Mouse (Mus musculus) urinary bladder, postnatal 4 days (tissue): ENCODE measurements around the gene Neurl1b.

Experiments
- DNase-seq, 2 experiments: peaks; one replicate each; pipeline ENCODE4 v3.0.0; 2021 to 2022; ENCODE audit warnings: low spot score in 2 of 2

The Neurl1b gene

GRCm38 (mm10) chr17:26414523-26415354, at the start of gene Neurl1b:
TSS of gene Neurl1b (plus strand) at chr17:26414829.
- peak in 1 of 2 experiments; percentile 40 for DNase-seq

- DNase-seq = no peak
Observed at GRCm38 (mm10) chr17:26366792-26367191, 47.8 kb upstream of the Neurl1b start.

GRCm38 (mm10) chr17:26368336-26368992, 46.2 kb upstream of the Neurl1b start:
- peak; percentile 75 to 81 for DNase-seq

GRCm38 (mm10) chr17:26370521-26371245, 43.9 kb upstream of the Neurl1b start:
- no peak for DNase-seq

GRCm38 (mm10) chr17:26371246-26371535, 43.4 kb upstream of the Neurl1b start:
- DNase-seq = no peak

GRCm38 (mm10) chr17:26373211-26373610, 41.4 kb upstream of the Neurl1b start:
- no peak for DNase-seq

- DNase-seq = no peak
Observed at GRCm38 (mm10) chr17:26376416-26376815, 38.2 kb upstream of the Neurl1b start.

GRCm38 (mm10) chr17:26376994-26377744, 37.5 kb upstream of the Neurl1b start:
- DNase-seq = no peak

GRCm38 (mm10) chr17:26380280-26380985, 34.2 kb upstream of the Neurl1b start:
- DNase-seq = no peak

GRCm38 (mm10) chr17:26380986-26381446, 33.6 kb upstream of the Neurl1b start:
- DNase-seq = no peak

GRCm38 (mm10) chr17:26381613-26382012, 33.0 kb upstream of the Neurl1b start:
- no peak for DNase-seq

GRCm38 (mm10) chr17:26382176-26382575, 32.5 kb upstream of the Neurl1b start:
- no peak for DNase-seq

- no peak for DNase-seq
Observed at GRCm38 (mm10) chr17:26382687-26383086, 31.9 kb upstream of the Neurl1b start.

GRCm38 (mm10) chr17:26384111-26384510, 30.5 kb upstream of the Neurl1b start:
- no peak for DNase-seq

- DNase-seq = no peak
Observed at GRCm38 (mm10) chr17:26385252-26386130, 29.1 kb upstream of the Neurl1b start.

GRCm38 (mm10) chr17:26386131-26386481, 28.5 kb upstream of the Neurl1b start:
- no peak for DNase-seq

GRCm38 (mm10) chr17:26388106-26388505, 26.5 kb upstream of the Neurl1b start:
- no peak for DNase-seq

GRCm38 (mm10) chr17:26389241-26389640, 25.4 kb upstream of the Neurl1b start:
- no peak for DNase-seq

- DNase-seq = no peak
Observed at GRCm38 (mm10) chr17:26390666-26391065, 24.0 kb upstream of the Neurl1b start.

- DNase-seq = no peak
Observed at GRCm38 (mm10) chr17:26392355-26392754, 22.3 kb upstream of the Neurl1b start.
